In the genomic region with DNA sequence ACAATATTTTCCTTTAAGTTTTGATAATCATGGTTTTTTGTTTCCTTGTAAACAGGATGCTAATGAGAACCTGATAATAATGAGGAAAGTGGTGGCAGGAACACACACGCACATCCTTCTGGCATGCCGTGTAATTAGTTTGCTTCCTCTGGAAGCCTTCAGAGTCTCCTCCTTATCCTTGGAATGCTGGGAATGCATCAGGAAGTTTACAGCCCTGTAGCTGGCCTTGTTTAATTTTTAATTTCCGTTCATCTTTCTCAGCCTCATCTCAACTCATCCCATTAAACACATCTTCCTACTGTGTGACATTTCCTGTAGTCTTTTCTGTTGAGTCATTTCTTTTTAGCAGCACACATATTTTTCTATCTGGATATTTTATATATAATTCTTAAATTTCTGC, we compare ENCODE assay signal across 16 mouse cellular contexts.
A peak's percentile ranks its signal among the peaks of the same experiment; 100 is the strongest.
DNase-seq lines count a peak whose midpoint lies in the region; ATAC-seq lines count a peak whose summit lies in the region.
"Had no signal": no experiment of that assay in that cellular context is flagged by ENCODE, and none has a peak within 500 bp of the region (broad histone marks: within the 10 kb centered on the region; RNA-seq: fewer than 3 reads in every experiment).

No protein-coding gene starts in this region.

- no peak overlapping the region for H3K27ac ChIP-seq in kidney, embryonic 16.5 days (ENCODE audit: low read length)
- 0 out of 2 replicates have a peak overlapping the region, but pooled peaks have one; percentile 18 for H3K27ac ChIP-seq in neural tube, embryonic 13.5 days (replicated peaks)
- H3K27ac ChIP-seq in neural tube, embryonic 15.5 days (replicated peaks), result no peak overlapping the region
- H3K27ac ChIP-seq: forebrain, embryonic 15.5 days; gastrocnemius, adult 2 months; heart, embryonic 15.5 days; hindbrain, embryonic 10.5 days; midbrain, embryonic 12.5 days had no signal

- no peaks in the 10 kb centered on the region for H3K9me3 ChIP-seq in kidney, embryonic 16.5 days (ENCODE audit: low read length)
- no peaks in the 10 kb centered on the region for H3K9me3 ChIP-seq in neural tube, embryonic 13.5 days
- H3K9me3 ChIP-seq in neural tube, embryonic 15.5 days (replicated peaks), result no peaks in the 10 kb centered on the region
- H3K9me3 ChIP-seq: forebrain, embryonic 15.5 days; G1E; heart, embryonic 15.5 days; hindbrain, embryonic 10.5 days; midbrain, embryonic 12.5 days had no signal

- H3K36me3 ChIP-seq in kidney, embryonic 16.5 days (ENCODE audit: insufficient read depth, low read length), result no peaks in the 10 kb centered on the region
- H3K36me3 ChIP-seq in neural tube, embryonic 13.5 days, result no peaks in the 10 kb centered on the region
- no peaks in the 10 kb centered on the region for H3K36me3 ChIP-seq in neural tube, embryonic 15.5 days
- H3K36me3 ChIP-seq: forebrain, embryonic 15.5 days; G1E; heart, embryonic 15.5 days; hindbrain, embryonic 10.5 days; midbrain, embryonic 12.5 days had no signal

- peak; percentile 12 for DNase-seq in embryo, embryonic 10 days (ENCODE audit: low spot score)
- DNase-seq in embryo, embryonic 9.5 days (ENCODE audit: extremely low spot score), result no peak
- DNase-seq in kidney, postnatal 25 days, result no peak
- DNase-seq in retina, postnatal 1 day, result peak; percentile 18
- no peak for DNase-seq in layer of hippocampus, adult 18-20 months (ENCODE audit: low spot score in 2 of 2)
- DNase-seq: cerebellum, adult 9-10 months; gastrocnemius, adult 2 months had no signal

- 27% methylated on average over 3 of the region's 3 CpGs for WGBS in kidney, embryonic 16.5 days
- WGBS in neural tube, embryonic 13.5 days, result 46% methylated on average over 3 of the region's 3 CpGs
- 35% methylated on average over 3 of the region's 3 CpGs for WGBS in neural tube, embryonic 15.5 days

- no peak overlapping the region for H3K4me2 ChIP-seq in kidney, embryonic 16.5 days (replicated peaks; ENCODE audit: low read depth, low read length)
- H3K4me2 ChIP-seq in neural tube, embryonic 13.5 days, result no peak overlapping the region
- no peak overlapping the region for H3K4me2 ChIP-seq in neural tube, embryonic 15.5 days
- H3K4me2 ChIP-seq: forebrain, embryonic 15.5 days; heart, embryonic 15.5 days; midbrain, embryonic 12.5 days had no signal

- H3K4me1 ChIP-seq in kidney, embryonic 16.5 days (ENCODE audit: insufficient read depth, low read length), result no peaks in the 10 kb centered on the region
- 0 out of 2 replicates have a peak, but pooled peaks cover 4% of the 10 kb centered on the region for H3K4me1 ChIP-seq in neural tube, embryonic 13.5 days (replicated peaks)
- no peaks in the 10 kb centered on the region for H3K4me1 ChIP-seq in neural tube, embryonic 15.5 days
- H3K4me1 ChIP-seq: forebrain, embryonic 15.5 days; heart, embryonic 15.5 days; hindbrain, embryonic 10.5 days; midbrain, embryonic 12.5 days had no signal

- peak; percentile 67; the same call in 1 of the 2 replicates for ATAC-seq in kidney, embryonic 16.5 days (ENCODE audit: low FRiP score, low TSS enrichment)
- no peak for ATAC-seq in neural tube, embryonic 13.5 days (ENCODE audit: low read depth)
- no peak for ATAC-seq in neural tube, embryonic 15.5 days (ENCODE audit: low FRiP score)
- ATAC-seq: CD4-positive, CD25-positive, alpha-beta regulatory T cell, adult 4 months; forebrain, embryonic 15.5 days had no signal

- H3K4me3 ChIP-seq in kidney, embryonic 16.5 days (ENCODE audit: low read length), result no peak overlapping the region
- H3K4me3 ChIP-seq in neural tube, embryonic 13.5 days, result no peak overlapping the region
- no peak overlapping the region for H3K4me3 ChIP-seq in neural tube, embryonic 15.5 days (replicated peaks)
- H3K4me3 ChIP-seq: forebrain, embryonic 15.5 days; gastrocnemius, adult 2 months; heart, embryonic 15.5 days; hindbrain, embryonic 10.5 days; midbrain, embryonic 12.5 days had no signal

- no peak overlapping the region for H3K9ac ChIP-seq in kidney, embryonic 16.5 days (replicated peaks; ENCODE audit: low read length)
- H3K9ac ChIP-seq in neural tube, embryonic 13.5 days, result no peak overlapping the region
- H3K9ac ChIP-seq in neural tube, embryonic 15.5 days (replicated peaks), result no peak overlapping the region
- H3K9ac ChIP-seq: forebrain, embryonic 15.5 days; heart, embryonic 15.5 days; midbrain, embryonic 12.5 days had no signal

- no peaks in the 10 kb centered on the region for H3K27me3 ChIP-seq in kidney, embryonic 16.5 days (ENCODE audit: insufficient read depth, low read length)
- H3K27me3 ChIP-seq in neural tube, embryonic 13.5 days, result no peaks in the 10 kb centered on the region
- H3K27me3 ChIP-seq in neural tube, embryonic 15.5 days (replicated peaks), result no peaks in the 10 kb centered on the region
- H3K27me3 ChIP-seq: forebrain, embryonic 15.5 days; heart, embryonic 15.5 days; midbrain, embryonic 12.5 days had no signal

Comparison
In these comparisons a context has a peak if more than half of its experiments do, and no peak if none do; other contexts are left out.
1. DNase-seq: peak in embryo, embryonic 10 days (single experiment) and retina, postnatal 1 day (single experiment); none in embryo, embryonic 9.5 days (single experiment), kidney, postnatal 25 days (0 of 2) and layer of hippocampus, adult 18-20 months (0 of 2).